Mouse (Mus musculus) ES-Bruce4 (cell line): ENCODE data around the gene Cyfip1.

Experiments
- CTCF ChIP-seq: IDR thresholded peaks from one replicate; pipeline ENCODE4 v1.8.1; 2011; ENCODE audit warnings: low read depth, low read length
- EP300 ChIP-seq: IDR thresholded peaks from 2 replicates; pipeline ENCODE4 v1.6.1; 2011; ENCODE audit warnings: low read depth, low read length; ENCODE audit not compliant: insufficient read depth
- POLR2A ChIP-seq: IDR thresholded peaks from one replicate; pipeline ENCODE4 v1.8.1; 2011; ENCODE audit warnings: low read length; ENCODE audit not compliant: insufficient read depth

DNA sequence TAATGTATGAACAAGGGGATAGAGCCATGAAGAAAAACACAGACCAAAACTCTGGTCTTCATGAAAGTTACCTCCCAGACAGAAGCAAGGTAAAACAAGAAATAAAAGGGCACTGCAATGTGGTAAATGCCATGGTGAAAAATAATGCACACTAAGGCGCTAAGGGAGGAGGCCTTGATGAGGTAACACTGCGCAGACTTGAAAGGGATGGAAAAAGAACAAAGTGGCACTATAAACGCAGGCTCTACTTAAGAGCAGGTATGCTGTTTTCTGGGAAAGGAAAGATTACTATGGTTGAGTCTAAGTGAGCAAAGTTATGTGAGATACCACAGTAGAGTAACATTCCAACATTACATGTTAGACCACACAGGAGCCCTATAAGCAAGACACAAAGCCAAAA lies 118.3 kb downstream of the Cyfip1 start:
- TF ChIP-seq CTCF (no peak), POLR2A (no peak), EP300 (no peak)
